Mouse (Mus musculus): ENCODE measurements at regions not wholly inside any gene's neighbourhood (a gene's known extent, or its start where the extent isn't known, plus 50 kb on each side); places are given as distances from the start of the nearest gene placed in this dataset.

DNA sequence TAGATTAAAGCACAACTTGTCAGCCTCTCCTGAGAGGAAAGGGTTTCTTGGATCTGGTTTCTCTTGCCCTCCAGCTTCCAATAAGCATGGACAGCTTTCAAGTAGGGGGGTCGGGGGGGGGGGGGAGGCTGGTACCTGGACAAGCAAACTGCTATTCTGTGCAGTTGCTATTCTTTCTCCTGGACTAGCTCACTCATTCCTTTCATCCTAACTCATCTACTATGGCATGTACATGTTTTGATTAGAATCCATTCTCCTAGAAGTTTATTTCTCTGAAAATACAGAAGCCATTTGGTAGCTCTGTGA lies 650.5 kb downstream of the Gsdmc2 start:
- no peak for TF ChIP-seq EP300 (IDR thresholded peaks at IDR 0.05; ENCODE audit: low read depth)
- TF ChIP-seq CTCF (IDR thresholded peaks at IDR 0.05; ENCODE audit: low read depth): no peak
